Mouse (Mus musculus) left cerebral cortex, adult 8-10 months (tissue): ENCODE data around the gene Cldn17. TPM values are rescaled to one million over a fixed set of nuclear protein-coding genes. Genes with fewer than 3 reads are reported as not detected.

ENCODE experiments used
- DNase-seq, 2 experiments: peaks; one replicate each; pipeline ENCODE4 v3.0.0; 2022; ENCODE audit warnings: low spot score in 2 of 2
- total RNA-seq, 4 experiments: library from RNA; stranded (reverse); gene quantifications; 2 replicates each; pipeline ENCODE4 v1.2.4; 2022

Cldn17 gene
- total RNA-seq: not detected

DNA sequence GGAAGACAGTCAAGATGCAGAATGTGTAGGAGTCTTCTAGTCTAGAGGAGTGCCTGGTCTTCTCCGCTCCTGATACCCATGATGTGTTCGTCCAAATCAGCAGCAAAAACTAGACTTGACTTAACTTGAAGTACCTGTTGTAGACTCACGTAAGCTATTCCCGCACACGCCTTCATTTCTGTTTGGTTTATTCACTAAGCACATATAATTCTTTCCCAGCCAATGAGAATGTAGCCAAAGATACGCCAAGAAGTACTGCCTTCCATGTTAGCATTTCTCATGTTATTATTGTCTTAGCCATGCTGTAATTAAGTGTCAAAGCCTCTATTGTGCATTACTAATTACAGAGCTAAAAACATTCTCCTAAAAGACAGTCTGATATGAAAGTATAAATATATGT is at the start of gene Cldn17:
TSS of gene Cldn17 (minus strand) at position 101 of the 400 bp plus-strand sequence.
- DNase-seq: no peak

GRCm38 (mm10) chr16:88542488-88542887 is 35.7 kb upstream of the Cldn17 start:
- DNase-seq: no peak

DNA sequence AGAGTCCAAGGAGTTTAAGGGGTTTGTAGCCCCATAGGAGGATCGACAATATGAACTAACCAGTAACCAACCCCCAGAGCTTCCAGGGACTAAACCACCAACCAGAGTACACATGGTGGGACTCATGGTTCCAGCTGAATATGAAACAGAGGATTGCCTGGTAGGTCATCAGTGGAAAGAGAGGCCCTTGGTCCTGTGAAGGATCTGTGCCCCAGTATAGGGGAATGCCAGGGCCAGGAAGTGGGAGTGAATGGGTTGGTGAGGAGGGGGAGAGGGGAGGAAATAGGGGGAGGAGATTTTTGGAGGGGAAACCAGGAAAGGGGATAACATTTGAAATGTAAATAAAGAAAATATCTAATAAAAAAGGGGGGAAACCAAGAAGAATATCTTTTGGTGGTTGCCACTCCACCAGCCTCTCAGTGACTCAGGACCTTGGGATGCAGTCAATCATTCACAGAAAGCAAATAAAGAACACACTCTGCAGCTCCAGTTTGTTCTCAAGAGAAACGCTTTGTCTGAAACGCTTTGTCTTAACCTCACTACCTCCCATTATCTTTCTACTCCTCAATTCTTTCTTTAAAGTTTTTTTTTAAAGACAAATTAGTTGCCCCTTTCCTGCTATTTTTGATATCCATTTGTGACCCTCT is 33.2 kb upstream of the Cldn17 start:
- DNase-seq: no peak

DNA sequence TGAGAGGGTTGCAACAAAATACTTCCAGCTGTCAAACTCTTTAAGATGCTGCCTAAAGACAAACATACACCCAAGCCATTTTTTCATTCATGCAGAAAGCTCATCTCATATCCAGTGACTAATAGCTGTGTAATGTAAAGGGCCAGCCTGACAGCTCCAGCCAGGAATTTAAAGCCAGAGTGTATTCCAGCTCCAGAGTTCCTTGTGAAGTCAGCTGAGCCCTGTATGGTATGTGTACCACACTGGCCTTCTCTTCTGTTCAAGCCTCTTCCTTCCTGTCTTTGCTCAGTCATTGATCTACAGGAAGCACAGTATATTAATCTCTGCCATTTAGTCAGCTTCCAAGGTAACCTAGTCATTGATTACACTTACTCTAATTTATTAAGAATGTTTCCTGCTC is 4.6 kb upstream of the Cldn17 start:
- DNase-seq: no peak

DNA sequence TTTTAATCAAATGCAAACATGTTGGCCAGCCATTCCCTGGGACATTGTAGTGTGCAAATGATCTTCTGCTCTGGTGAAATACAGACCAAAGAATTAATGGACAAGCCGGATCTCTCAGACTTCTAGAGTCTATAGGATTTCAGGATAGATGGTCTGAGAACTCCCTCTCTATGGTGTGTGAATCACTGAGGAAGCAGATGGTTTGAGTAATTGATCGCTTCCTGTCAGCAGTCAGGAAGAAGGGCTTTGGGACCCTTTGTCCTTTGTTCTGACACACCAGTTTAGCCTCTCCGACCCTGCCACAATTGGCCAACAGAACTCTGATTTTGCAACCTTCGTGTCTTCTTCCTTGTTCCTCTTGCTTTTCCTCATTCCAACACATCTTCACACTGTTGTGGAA is 1.4 kb upstream of the Cldn17 start:
- DNase-seq: no peak

DNA sequence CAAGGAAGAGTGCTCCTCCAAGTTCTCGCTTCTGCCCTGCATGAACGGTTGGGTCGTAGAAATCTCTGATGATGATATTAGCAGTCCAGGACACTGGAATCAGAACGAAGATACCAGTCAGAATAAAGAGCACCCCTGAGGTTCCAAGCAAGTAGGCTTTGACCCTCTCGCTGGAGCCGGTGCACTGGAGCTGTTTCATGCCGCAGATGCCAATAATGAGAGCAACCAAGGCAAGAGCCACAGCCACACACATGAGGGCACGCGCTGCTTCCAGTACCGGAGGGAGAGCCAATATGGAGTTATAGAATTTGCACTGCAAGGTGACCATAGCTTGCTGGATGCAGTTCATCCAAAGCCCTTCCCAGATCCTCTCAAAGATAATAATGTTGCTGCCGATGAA is 440 bp downstream of the Cldn17 start:
- no peak for DNase-seq

- DNase-seq: no peak
Measured at GRCm38 (mm10) chr16:88488096-88488495, 18.7 kb downstream of the Cldn17 start.

GRCm38 (mm10) chr16:88480011-88480774 is 26.6 kb downstream of the Cldn17 start:
- DNase-seq: no peak

DNA sequence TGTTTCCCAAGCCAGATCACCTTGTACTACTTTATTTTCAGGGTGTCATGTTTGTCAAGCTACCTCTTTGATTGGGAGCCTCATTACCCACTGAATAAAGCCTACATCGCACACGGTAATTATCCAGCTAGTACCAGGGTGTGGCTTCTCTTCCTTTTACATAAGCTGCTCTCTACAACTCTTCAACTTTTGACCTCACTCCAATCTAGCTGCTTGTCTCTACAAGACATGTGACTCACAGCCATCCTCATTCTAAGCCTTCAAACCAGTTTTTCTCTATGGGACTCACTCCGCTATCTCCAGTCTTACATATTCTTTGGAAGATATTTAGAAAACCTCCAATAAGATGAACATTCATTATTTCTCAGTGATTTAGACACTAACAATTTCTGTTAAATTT is 43.5 kb downstream of the Cldn17 start:
- DNase-seq: no peak

Other genes with a start within 250 kb of the Cldn17 start
- 10 to 100 TPM; 17.6 to 19.4 (median 19.0) TPM for gene Grik1, start 216.7 kb downstream of the Cldn17 start, total RNA-seq
- gene Cldn8, start 56.2 kb upstream of the Cldn17 start, total RNA-seq: not detected
- gene Krtap24-1, start 105.3 kb upstream of the Cldn17 start, total RNA-seq: not detected
- gene 2310079G19Rik, start 120.7 kb upstream of the Cldn17 start, total RNA-seq: not detected
- not detected for gene Krtap26-1, start 140.8 kb upstream of the Cldn17 start, total RNA-seq
- gene Krtap27-1, start 164.7 kb upstream of the Cldn17 start, total RNA-seq: not detected
- gene 2310061N02Rik, start 201.0 kb upstream of the Cldn17 start, total RNA-seq: not detected
- not detected for gene Krtap13-1, start 221.9 kb upstream of the Cldn17 start, total RNA-seq
- not detected for gene Krtap13, start 244.7 kb upstream of the Cldn17 start, total RNA-seq